ENCODE assay signal across 8 mouse cellular contexts in the genomic region with DNA sequence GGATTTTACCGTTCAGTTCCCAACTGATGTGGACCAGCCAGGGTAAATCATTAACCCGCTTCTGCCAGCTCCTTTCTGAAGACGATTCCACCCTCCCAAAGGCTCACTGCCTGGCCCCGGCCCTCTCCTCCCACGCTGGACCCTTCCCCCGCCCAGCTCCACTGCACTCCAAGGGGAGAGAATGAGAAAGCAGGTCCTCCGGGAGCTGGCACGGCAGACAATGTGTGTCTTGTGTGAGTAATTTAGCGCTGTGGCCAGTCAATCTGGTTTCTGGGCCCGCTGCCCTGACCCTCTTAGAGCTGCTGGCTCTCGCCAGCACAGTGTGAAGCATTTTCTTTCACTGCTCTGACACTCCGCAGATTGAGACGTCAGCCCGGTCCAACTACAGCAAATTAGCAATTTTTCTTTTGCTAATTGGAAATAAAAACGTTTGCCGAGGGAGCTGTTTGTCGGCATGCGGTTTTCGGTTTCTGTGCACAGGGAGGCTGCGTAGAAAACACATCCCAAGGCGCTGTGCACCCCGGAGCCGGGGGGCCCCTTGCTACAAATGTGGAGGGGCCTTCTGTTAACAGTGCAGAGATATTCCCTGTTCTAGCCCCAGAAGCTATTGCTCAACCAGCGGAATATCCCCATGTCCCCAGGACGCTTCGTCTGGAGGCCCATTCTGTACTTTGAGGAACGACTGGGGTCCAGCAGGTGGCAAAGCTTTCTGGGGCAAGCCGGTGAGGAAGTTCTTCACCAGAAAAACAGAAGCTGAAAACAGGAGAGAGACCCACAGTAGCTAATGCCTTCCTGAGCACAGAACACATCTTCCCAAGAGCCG.
DNase-seq lines count a peak whose midpoint lies in the region; ATAC-seq and TF ChIP-seq lines count a peak whose summit lies in the region.

No protein-coding gene starts in this region.

- H3K4me1 ChIP-seq in hindbrain, embryonic 10.5 days (replicated peaks): peaks cover 91% of the 10 kb centered on the region
- H3K4me1 ChIP-seq in liver, embryonic 14.5 days (replicated peaks; ENCODE audit: control insufficient read depth in 2 of 2, insufficient read depth in 2 of 2, low read length in 1 of 2): peaks cover 0 to 6% of the 10 kb centered on the region in 2 experiments; a peak in 2 of 4 replicates
- peaks cover 28% of the 10 kb centered on the region for H3K4me1 ChIP-seq in neural tube, embryonic 14.5 days (ENCODE audit: control insufficient read depth, insufficient read depth, low read length)

- ATAC-seq in liver, embryonic 14.5 days (ENCODE audit: insufficient read depth): no peak
- ATAC-seq in neural tube, embryonic 14.5 days (ENCODE audit: low read depth): peak; percentile 71

- H3K4me3 ChIP-seq in hindbrain, embryonic 10.5 days: peak overlapping the region; percentile 9
- H3K4me3 ChIP-seq in layer of hippocampus, adult 2 months: peak overlapping the region; percentile 17; the same call in 1 of the 2 replicates
- no peak overlapping the region; a peak in 1 of 4 replicates for H3K4me3 ChIP-seq in liver, embryonic 14.5 days (ENCODE audit: insufficient read depth in 1 of 2, low read depth in 2 of 2, low read length in 2 of 2)
- H3K4me3 ChIP-seq in neural tube, embryonic 14.5 days (ENCODE audit: low read depth, low read length): no peak overlapping the region

- no peaks in the 10 kb centered on the region for H3K9me3 ChIP-seq in hindbrain, embryonic 10.5 days
- no peaks in the 10 kb centered on the region for H3K9me3 ChIP-seq in liver, embryonic 14.5 days (ENCODE audit: control insufficient read depth, low read length)
- H3K9me3 ChIP-seq in neural tube, embryonic 14.5 days (ENCODE audit: control insufficient read depth, low read length): no peaks in the 10 kb centered on the region

- DNase-seq in 3T3-L1 (ENCODE audit: low read depth, low spot score): peak; percentile 75
- DNase-seq in cerebellum, postnatal 25 days: peak; percentile 84 to 92
- peak; percentile 72 to 80 for DNase-seq in frontal cortex, postnatal 36 days (ENCODE audit: low spot score in 2 of 2)
- DNase-seq in hindbrain, embryonic 10.5 days (ENCODE audit: low spot score): peak; percentile 72
- DNase-seq in layer of hippocampus, adult 2 months (ENCODE audit: low spot score in 2 of 2): peak; percentile 66 to 90
- peak in 1 of 3 experiments; percentile 7 for DNase-seq in liver, embryonic 14.5 days (ENCODE audit: low read depth in 3 of 3, low spot score in 3 of 3)
- DNase-seq in thymus, postnatal 10 days (ENCODE audit: low spot score in 2 of 2): no peak

- TF ChIP-seq EP300 in liver, embryonic 14.5 days (IDR thresholded peaks at IDR 0.05; ENCODE audit: low read depth): no peak

- peak overlapping the region; percentile 11; the same call in 1 of the 2 replicates for H3K4me2 ChIP-seq in liver, embryonic 14.5 days (ENCODE audit: low read depth)
- no peak overlapping the region for H3K4me2 ChIP-seq in neural tube, embryonic 14.5 days (ENCODE audit: low read depth, low read length)

- no peak overlapping the region for H3K9ac ChIP-seq in liver, embryonic 14.5 days (replicated peaks)
- H3K9ac ChIP-seq in neural tube, embryonic 14.5 days (replicated peaks; ENCODE audit: low read depth, low read length): no peak overlapping the region

- WGBS in hindbrain, embryonic 10.5 days: 28% methylated on average over 29 of the region's 29 CpGs
- WGBS in liver, embryonic 14.5 days (ENCODE audit: insufficient replicate concordance): 48% methylated on average over 29 of the region's 29 CpGs
- WGBS in neural tube, embryonic 14.5 days: 11% methylated on average over 29 of the region's 29 CpGs

- peak; percentile 56 for TF ChIP-seq CTCF in layer of hippocampus, adult 2 months (conservative IDR thresholded peaks at IDR 0.05)
- no peak for TF ChIP-seq CTCF in liver, embryonic 14.5 days (IDR thresholded peaks at IDR 0.05; ENCODE audit: low read depth)

- peaks cover 100% of the 10 kb centered on the region for H3K27me3 ChIP-seq in hindbrain, embryonic 10.5 days (ENCODE audit: insufficient read depth, poor library complexity, severe bottlenecking)
- no peaks in the 10 kb centered on the region for H3K27me3 ChIP-seq in liver, embryonic 14.5 days (ENCODE audit: control insufficient read depth, insufficient read depth, low read length)
- H3K27me3 ChIP-seq in neural tube, embryonic 14.5 days (ENCODE audit: control insufficient read depth, insufficient read depth, low read length): peaks cover 6% of the 10 kb centered on the region; the same call in 1 of the 2 replicates

- H3K36me3 ChIP-seq in hindbrain, embryonic 10.5 days: no peaks in the 10 kb centered on the region
- no peaks in the 10 kb centered on the region for H3K36me3 ChIP-seq in liver, embryonic 14.5 days (replicated peaks; ENCODE audit: control insufficient read depth, insufficient read depth, low read depth)
- H3K36me3 ChIP-seq in neural tube, embryonic 14.5 days (ENCODE audit: control insufficient read depth, insufficient read depth, low read length): no peaks in the 10 kb centered on the region

- peak overlapping the region; percentile 88 for H3K27ac ChIP-seq in hindbrain, embryonic 10.5 days
- H3K27ac ChIP-seq in layer of hippocampus, adult 2 months: peak overlapping the region; percentile 86
- no peak overlapping the region for H3K27ac ChIP-seq in liver, embryonic 14.5 days
- H3K27ac ChIP-seq in neural tube, embryonic 14.5 days (ENCODE audit: low read depth, low read length): no peak overlapping the region

Comparison
In these comparisons a context has a peak if more than half of its experiments do, and no peak if none do; other contexts are left out.
1. DNase-seq: peak in 3T3-L1 (single experiment), cerebellum, postnatal 25 days (2 of 2), frontal cortex, postnatal 36 days (2 of 2), hindbrain, embryonic 10.5 days (single experiment) and layer of hippocampus, adult 2 months (2 of 2); none in thymus, postnatal 10 days (0 of 2).
2. H3K27ac ChIP-seq: peak in hindbrain, embryonic 10.5 days (single experiment) and layer of hippocampus, adult 2 months (single experiment); none in liver, embryonic 14.5 days (single experiment) and neural tube, embryonic 14.5 days (single experiment).
3. H3K4me3 ChIP-seq: peak in hindbrain, embryonic 10.5 days (single experiment) and layer of hippocampus, adult 2 months (single experiment); none in liver, embryonic 14.5 days (0 of 2) and neural tube, embryonic 14.5 days (single experiment).